Mouse (Mus musculus): ENCODE results near the gene Ttc1.

DNA sequence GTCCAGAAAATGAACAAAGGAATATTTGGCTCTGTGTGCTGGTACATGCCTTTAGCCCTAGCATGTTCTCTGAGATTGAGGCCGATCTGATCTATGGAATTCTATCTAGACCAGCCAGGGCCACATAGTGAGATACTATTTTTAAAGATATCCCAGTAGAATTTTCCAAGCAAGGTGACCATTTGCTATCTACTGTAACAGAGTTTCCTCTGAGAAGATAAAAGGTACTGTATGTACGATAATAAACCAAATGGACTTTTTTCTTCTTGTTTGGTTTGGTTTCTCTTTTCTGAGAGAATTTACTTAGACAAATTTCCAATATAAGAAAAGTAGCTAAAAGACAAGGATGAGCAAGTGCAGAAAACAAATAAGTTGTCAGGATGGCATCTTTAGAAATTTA, 39.4 kb downstream of the Ttc1 start:
- TF ChIP-seq MAFK (IDR thresholded peaks at IDR 0.05; ENCODE audit: insufficient read depth, low read depth, low read length) (no peak), CHD2 (IDR thresholded peaks at IDR 0.05; ENCODE audit: low read depth, low read length) (no peak), HCFC1 (IDR thresholded peaks at IDR 0.05; ENCODE audit: borderline replicate concordance, insufficient read depth, low read length) (no peak), ZNF384 (IDR thresholded peaks at IDR 0.05; ENCODE audit: low read depth, low read length) (no peak), ZC3H11A (IDR thresholded peaks at IDR 0.05; ENCODE audit: borderline replicate concordance, low read depth, low read length) (no peak)
